Mouse (Mus musculus): ENCODE data around the gene Guk1.
"Not testable (repeated sequence)": the region's sequence is repeated elsewhere in the genome, so short reads cannot be mapped to it uniquely, and the experiment has no call there.

DNA sequence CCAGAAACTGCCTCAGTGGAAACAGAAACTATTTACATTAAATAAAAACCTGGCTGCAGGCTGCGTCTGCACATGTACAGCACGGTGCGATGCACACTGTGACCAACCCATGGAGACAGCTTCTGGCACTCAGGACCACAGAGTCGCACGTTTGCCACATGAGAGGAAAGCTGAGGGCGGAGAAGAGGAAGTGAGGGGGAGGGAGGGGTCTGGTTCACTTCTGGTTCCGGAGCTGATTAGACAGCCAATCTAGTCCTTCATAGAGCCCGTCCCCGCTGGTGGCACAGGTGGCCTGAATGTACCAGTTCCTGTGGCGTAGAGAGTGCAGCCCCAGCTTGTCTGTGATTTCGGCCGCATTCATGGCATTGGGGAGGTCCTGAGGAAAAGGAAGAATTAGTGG, 20.3 kb upstream of the Guk1 start:
- TF ChIP-seq POLR2A (IDR thresholded peaks at IDR 0.05; ENCODE audit: low read depth, low read length); CTCF (conservative IDR thresholded peaks at IDR 0.05; ENCODE audit: insufficient read depth, insufficient read length, low read depth, low read length): not testable (repeated sequence)

Measured in kidney, adult 2 months (tissue).